Mouse (Mus musculus) heart, embryonic 12.5 days (tissue): ENCODE data around the gene Gm42791. TPM values are rescaled to one million over a fixed set of nuclear protein-coding genes. Genes with fewer than 3 reads are reported as not detected.

Experiments
- ATAC-seq: fragments of 200-750 bp; cut with Nextera tagmentation; 2 replicates; pipeline ENCODE4 v1.8.0; 2017; ENCODE audit warnings: moderate TSS enrichment, moderate library complexity; ENCODE audit not compliant: insufficient number of reproducible peaks, low FRiP score
- H3K27ac ChIP-seq: fragments of 300-500 bp; sonication (generic); 2 replicates; pipeline ENCODE4 v1.5.1; 2016; ENCODE audit warnings: mild to moderate bottlenecking, moderate library complexity; ENCODE audit not compliant: poor library complexity, severe bottlenecking
- H3K27me3 ChIP-seq: fragments of 300-500 bp; sonication (generic); replicated peaks from 2 replicates; pipeline ENCODE4 v1.6.1; 2016; ENCODE audit warnings: mild to moderate bottlenecking, moderate library complexity
- H3K36me3 ChIP-seq: fragments of 300-500 bp; sonication (generic); 2 replicates; pipeline ENCODE4 v1.6.1; 2016; ENCODE audit warnings: mild to moderate bottlenecking, moderate library complexity
- H3K4me1 ChIP-seq: fragments of 300-500 bp; sonication (generic); replicated peaks from 2 replicates; pipeline ENCODE4 v1.6.1; 2016; ENCODE audit warnings: mild to moderate bottlenecking
- H3K4me2 ChIP-seq: fragments of 300-500 bp; sonication (generic); 2 replicates; pipeline ENCODE4 v1.6.1; 2016; ENCODE audit warnings: mild to moderate bottlenecking, moderate library complexity
- H3K4me3 ChIP-seq: fragments of 300-500 bp; sonication (generic); 2 replicates; pipeline ENCODE4 v1.5.1; 2016; ENCODE audit warnings: mild to moderate bottlenecking
- H3K9ac ChIP-seq: fragments of 300-500 bp; sonication (generic); 2 replicates; pipeline ENCODE4 v1.6.1; 2016; ENCODE audit warnings: mild to moderate bottlenecking, moderate library complexity
- H3K9me3 ChIP-seq: fragments of 300-500 bp; sonication (generic); replicated peaks from 2 replicates; pipeline ENCODE4 v1.6.1; 2016; ENCODE audit warnings: mild to moderate bottlenecking, moderate library complexity
- WGBS: fragments of 180-500 bp; shearing (Covaris S2); methylation state at CpG from one replicate; pipeline ENCODE4 v1.1.7; 2016; 5-methylcytosine and 5-hydroxymethylcytosine counted together
- polyA plus RNA-seq: library from polyadenylated mRNA; unstranded; fragments of >200 nt; fragmentation: Nextera tagmentation; extraction: Ambion mirVana; gene quantifications from 2 replicates; pipeline ENCODE4 v1.2.1, GENCODE M21; 2016

Gene Gm42791
- polyA plus RNA-seq, 1 experiment from 2014 or later, result not detected

DNA sequence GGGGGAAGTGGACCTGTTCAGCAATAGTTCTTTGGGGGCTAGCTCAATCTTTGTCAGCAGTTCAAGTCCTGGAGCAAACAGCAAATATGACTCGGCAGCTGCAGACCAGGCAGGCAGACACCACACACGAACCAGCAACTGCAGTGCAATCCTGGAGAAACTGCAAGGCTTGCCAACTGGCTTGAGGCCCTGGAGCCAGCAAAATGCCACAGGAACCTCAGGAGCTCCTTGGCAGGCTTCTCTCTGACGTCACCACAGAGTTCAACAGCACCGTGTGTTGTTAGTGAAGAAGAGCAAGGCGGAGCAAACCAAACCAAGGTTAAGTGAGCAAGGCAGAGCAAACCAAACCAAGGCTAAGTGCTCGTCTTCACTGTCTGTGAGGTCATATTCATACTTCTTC, 145.4 kb downstream of the Gm42791 start:
- H3K9me3 ChIP-seq, result no peaks in the 10 kb centered on the region
- ATAC-seq, result no peak
- H3K4me1 ChIP-seq, result no peaks in the 10 kb centered on the region
- H3K9ac ChIP-seq, result no peak overlapping the region
- H3K27me3 ChIP-seq, result no peaks in the 10 kb centered on the region
- H3K27ac ChIP-seq, result no peak overlapping the region
- no peaks in the 10 kb centered on the region for H3K36me3 ChIP-seq
- 80% methylated on average over 6 of the region's 6 CpGs for WGBS
- no peak overlapping the region for H3K4me2 ChIP-seq
- H3K4me3 ChIP-seq, result no peak overlapping the region

DNA sequence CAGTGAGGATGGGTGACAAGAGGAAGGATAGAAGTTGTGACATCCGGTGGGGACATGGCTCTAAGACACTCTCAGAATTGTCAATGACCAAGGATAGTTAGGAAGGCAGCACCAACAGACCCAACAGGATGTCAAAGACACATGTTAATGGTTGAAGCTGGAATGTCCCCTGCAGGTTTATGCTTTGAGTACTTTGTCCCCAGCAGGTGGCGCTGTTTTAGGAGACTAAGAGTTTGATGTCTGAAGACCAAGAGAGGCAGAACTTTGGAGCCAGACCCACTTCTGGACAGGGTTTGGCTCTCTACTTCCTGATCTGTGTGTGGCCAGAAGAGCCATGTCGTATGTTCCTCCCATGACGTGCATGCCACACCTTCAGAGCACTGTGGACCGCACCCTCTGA, 147.9 kb downstream of the Gm42791 start:
- no peaks in the 10 kb centered on the region for H3K4me1 ChIP-seq
- no peaks in the 10 kb centered on the region for H3K9me3 ChIP-seq
- H3K36me3 ChIP-seq, result no peaks in the 10 kb centered on the region
- no peak for ATAC-seq
- H3K4me3 ChIP-seq, result no peak overlapping the region
- H3K27ac ChIP-seq, result no peak overlapping the region
- 89% methylated on average over 5 of the region's 5 CpGs for WGBS
- no peaks in the 10 kb centered on the region for H3K27me3 ChIP-seq
- no peak overlapping the region for H3K9ac ChIP-seq
- H3K4me2 ChIP-seq, result no peak overlapping the region

Other genes starting within 250 kb of the Gm42791 start
- gene Katnal1, start 65.8 kb downstream of the Gm42791 start, polyA plus RNA-seq, result 17.1 and 19.2 TPM in 2 replicates
- gene Uspl1, start 189.2 kb upstream of the Gm42791 start, polyA plus RNA-seq, result 36.3 and 38.1 TPM in 2 replicates
- 801 and 858 TPM in 2 replicates for gene Hmgb1, start 189.3 kb upstream of the Gm42791 start, polyA plus RNA-seq